Mouse (Mus musculus): ENCODE results near the gene Abcb5.

Gene Abcb5

DNA sequence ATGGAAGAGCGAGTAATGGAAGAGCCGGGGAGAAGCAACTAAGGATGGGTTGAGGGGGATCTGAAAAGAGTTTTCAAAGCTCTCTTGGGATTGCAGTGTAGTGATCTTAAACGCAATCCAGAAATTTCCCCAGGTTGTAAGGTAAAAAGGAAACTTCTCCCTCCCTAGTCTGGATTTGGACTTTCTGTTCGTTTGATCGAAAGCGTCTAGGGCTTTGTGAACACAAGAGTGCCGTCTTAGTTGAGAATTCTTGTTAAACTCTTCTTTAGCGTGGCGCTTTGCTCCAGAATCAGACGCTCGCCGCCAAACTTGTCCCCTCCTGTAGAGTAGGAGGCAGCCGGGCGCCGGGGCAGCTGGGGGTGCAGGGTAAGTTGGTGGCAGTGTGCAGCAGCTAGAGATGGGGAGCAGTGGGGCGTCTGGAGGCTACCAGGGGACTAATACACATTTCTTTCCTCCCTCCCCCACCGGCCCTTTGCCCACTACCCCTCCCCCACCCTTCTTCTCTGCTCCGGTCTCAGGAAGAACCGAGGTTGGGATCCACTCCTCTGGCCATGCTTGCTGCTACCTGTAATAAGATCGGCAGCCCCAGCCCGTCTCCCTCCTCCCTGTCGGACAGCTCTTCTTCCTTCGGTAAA lies 118.2 kb downstream of the Abcb5 start:
- no peak for DNase-seq

DNA sequence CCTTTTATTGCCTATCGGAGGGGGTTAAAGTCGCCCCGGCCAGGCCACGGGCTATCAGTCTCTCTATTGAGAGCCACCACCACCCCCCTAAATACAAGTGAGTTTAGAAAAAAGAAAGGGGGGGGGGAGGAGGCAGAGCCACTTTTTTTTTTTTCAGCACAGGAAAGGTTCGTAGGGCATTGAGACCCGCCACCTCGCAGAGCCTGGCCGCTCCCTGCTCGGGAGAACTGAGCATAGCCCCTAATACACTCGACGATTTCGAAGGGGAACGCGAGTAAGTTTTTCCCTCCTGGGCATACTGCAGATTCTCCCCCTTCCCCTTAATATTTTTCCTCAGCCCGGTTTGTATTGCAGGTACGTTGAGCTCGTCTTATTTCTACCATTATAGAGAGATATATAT lies 118.8 kb downstream of the Abcb5 start:
- DNase-seq, result no peak

DNA sequence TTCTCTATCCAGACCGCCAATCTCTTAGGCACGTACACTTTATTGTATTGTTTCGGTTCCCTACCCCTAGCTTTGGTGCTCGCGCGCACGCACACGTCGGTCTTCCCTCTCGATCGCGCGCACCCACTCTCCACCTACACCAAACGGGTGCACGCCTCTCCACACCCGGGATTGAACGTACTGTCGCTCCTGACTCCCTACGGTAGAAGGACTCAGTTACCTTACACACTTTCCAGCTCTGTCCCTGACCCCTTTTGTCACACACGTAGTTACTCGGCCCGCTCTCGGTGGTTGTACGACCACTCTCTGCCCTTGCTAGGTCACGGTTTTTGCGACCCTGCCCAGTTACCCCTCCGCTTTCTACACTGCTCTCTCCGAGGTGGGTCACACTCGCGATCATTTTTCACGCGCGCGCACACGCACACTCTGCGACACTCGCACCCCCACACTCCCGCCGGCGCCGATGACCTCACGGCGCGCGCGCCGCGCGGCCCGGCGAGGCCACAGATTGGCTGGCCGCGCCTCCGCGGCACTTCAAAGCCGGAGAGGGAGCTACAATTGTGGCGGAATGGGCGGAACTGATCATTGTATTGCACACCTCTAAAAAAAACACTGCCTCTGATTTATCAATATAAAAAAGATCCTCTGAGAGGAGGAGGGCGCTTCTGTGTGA lies 119.4 kb downstream of the Abcb5 start:
- no peak for DNase-seq

DNA sequence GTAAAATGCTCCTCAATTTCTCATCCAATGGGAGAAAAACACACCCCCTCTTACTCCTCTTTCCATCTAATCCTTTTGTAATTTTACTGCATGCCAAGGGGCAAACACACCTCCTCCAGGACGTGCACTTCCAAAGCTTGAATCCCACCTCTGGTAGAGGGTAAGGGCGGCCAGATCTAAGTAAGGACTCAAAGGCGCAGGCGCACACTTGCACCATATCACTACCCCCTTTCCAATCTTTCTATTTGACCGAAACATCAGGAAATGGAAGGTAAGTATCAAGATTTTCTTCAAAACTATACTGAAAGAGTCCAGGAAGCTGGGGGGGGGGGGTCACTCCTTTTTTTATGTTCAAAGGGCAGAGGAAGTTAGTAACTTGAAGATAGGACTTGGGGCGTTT lies 120.0 kb downstream of the Abcb5 start, which contains the start of gene Sp8:
Gene Sp8 (plus strand): TSS at position 109 of the 400 bp plus-strand sequence.
- DNase-seq, result no peak

GRCm38 (mm10) chr12:118845351-118845750 lies 120.9 kb downstream of the Abcb5 start:
- DNase-seq, result no peak

- no peak for DNase-seq
These were observed 121.4 kb downstream of the Abcb5 start for GRCm38 (mm10) chr12:118844841-118845240.

DNA sequence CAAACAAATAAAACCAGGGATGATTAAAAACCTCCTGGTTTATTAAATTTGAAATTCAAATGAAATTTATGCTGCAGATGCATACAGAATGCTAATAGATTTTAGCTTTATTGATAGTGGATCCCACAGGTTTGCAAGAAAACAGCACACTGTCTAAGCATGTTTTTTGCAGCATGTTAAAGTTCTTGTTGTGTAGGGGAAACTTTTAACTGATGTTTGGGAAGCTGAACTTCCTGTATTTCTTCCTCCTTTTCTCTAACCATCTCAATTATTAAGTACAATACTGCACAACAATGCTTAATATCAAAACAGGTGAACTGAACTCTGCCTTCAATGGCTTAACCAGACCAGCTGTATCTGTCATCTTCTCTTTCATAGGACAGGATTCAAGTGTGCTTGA lies 122.1 kb downstream of the Abcb5 start:
- no peak for DNase-seq

DNA sequence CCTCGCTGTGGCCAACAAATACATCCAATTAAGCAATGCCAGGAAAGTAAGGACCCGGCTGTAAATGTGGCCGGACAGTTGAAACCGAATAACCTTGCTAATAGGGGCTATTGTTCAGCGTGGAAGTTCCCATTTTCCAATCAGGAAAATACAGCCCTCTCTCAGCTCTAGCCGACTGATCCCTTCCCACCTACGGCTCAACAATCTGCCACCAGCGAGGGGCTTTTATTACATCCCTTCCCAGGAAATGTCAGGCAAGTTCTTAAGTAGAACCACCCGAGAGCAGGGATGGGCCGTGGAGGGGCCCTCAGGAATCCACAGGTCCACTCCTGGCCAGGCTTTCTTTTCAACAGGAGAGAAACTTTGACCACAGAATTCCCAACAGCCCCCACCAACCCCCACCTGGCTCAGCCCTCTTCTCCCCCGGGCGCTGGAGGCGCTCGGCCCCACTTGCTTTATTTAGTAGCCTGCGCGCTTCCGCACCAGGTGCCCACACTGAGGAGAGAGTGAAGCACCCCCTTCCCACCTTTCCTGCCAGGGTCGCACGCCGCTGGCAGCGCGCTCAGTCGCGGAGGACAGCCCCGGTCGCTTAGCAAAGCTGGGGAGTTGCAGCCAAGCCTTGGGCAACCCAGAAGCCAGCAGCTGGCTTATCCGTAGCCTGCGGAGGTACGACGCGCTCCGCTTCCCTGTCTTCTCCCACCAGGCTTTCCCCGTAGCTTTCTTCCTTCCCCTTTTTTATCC lies 123.4 kb downstream of the Abcb5 start:
- DNase-seq, result no peak

DNA sequence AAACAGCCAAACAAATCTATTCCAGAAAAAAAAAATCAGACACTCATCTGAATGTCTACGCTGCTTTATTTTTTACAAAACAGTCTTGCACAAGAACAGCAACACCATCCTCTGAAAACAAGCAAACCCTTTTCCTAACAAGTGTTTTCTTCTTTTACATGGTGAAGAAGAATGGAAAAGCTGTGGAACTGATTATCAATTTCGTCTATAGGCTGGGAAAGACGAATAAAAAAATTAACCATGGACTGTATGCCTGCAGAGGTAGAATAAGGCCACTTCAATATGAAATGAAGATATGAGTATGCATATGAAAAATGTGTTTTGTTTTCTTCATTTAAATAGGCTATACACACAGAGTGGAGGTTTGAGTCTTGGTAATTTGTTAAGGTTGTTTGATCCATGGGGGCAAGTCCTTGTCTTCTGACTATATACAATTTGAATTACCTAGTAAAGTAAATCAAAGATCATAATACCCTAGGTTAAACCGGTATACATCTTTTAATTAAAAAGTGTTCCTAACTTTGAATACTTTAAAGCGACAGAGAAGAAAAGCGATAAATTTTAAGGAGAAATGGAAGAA lies 124.2 kb downstream of the Abcb5 start:
- DNase-seq, result no peak

GRCm38 (mm10) chr12:118841381-118841922 lies 124.8 kb downstream of the Abcb5 start:
- DNase-seq, result no peak

GRCm38 (mm10) chr12:118840861-118841260 lies 125.4 kb downstream of the Abcb5 start:
- DNase-seq, result no peak

- DNase-seq, result no peak
These were observed 125.9 kb downstream of the Abcb5 start for GRCm38 (mm10) chr12:118840301-118840700.

- no peak for DNase-seq
These were observed 126.8 kb downstream of the Abcb5 start for GRCm38 (mm10) chr12:118839398-118839797.

- no peak for DNase-seq
These were observed 128.0 kb downstream of the Abcb5 start for GRCm38 (mm10) chr12:118838260-118838659.

GRCm38 (mm10) chr12:118837361-118837760 lies 128.9 kb downstream of the Abcb5 start:
- no peak for DNase-seq

GRCm38 (mm10) chr12:118836411-118837341 lies 129.5 kb downstream of the Abcb5 start:
- DNase-seq, result no peak

- no peak for DNase-seq
These were observed 136.3 kb downstream of the Abcb5 start for GRCm38 (mm10) chr12:118829881-118830280.
